Mouse (Mus musculus): ENCODE measurements at regions not wholly inside any gene's neighbourhood (a gene's known extent, or its start where the extent isn't known, plus 50 kb on each side); places are given as distances from the start of the nearest gene placed in this dataset.
A peak's percentile ranks its signal among the peaks of the same experiment; 100 is the strongest.
"Not testable (repeated sequence)": the region's sequence is repeated elsewhere in the genome, so short reads cannot be mapped to it uniquely, and the experiment has no call there.

- no peak for DNase-seq (ENCODE audit: low spot score in 2 of 2)
Observed at GRCm38 (mm10) chr17:16571403-16571802, 492.5 kb upstream of the Zfp960 start.

GRCm38 (mm10) chr17:16588791-16589190 is 475.1 kb upstream of the Zfp960 start:
- no peak for DNase-seq (ENCODE audit: low spot score in 2 of 2)

GRCm38 (mm10) chr17:16599671-16600070 is 464.2 kb upstream of the Zfp960 start:
- DNase-seq (ENCODE audit: low spot score in 2 of 2): no peak

GRCm38 (mm10) chr17:16612405-16612979 is 451.4 kb upstream of the Zfp960 start:
- no peak for DNase-seq (ENCODE audit: low spot score in 2 of 2)

GRCm38 (mm10) chr17:16621931-16622556 is 441.9 kb upstream of the Zfp960 start:
- no peak for DNase-seq (ENCODE audit: low spot score in 2 of 2)

- DNase-seq (ENCODE audit: low spot score in 2 of 2): no peak
Observed at GRCm38 (mm10) chr17:16629854-16630253, 434.1 kb upstream of the Zfp960 start.

GRCm38 (mm10) chr17:16633426-16633825 is 430.5 kb upstream of the Zfp960 start:
- DNase-seq (ENCODE audit: low spot score in 2 of 2): no peak

- DNase-seq (ENCODE audit: low spot score in 2 of 2): no peak
Observed at GRCm38 (mm10) chr17:16637463-16637862, 426.4 kb upstream of the Zfp960 start.

GRCm38 (mm10) chr17:16647942-16648341 is 416.0 kb upstream of the Zfp960 start:
- DNase-seq (ENCODE audit: low spot score in 2 of 2): no peak

- DNase-seq (ENCODE audit: low spot score in 2 of 2): no peak
Observed at GRCm38 (mm10) chr17:16665253-16665652, 398.7 kb upstream of the Zfp960 start.

- DNase-seq (ENCODE audit: low spot score in 2 of 2): no peak
Observed at GRCm38 (mm10) chr17:16667606-16668005, 396.3 kb upstream of the Zfp960 start.

- DNase-seq (ENCODE audit: low spot score in 2 of 2): no peak
Observed at GRCm38 (mm10) chr17:16704199-16704598, 359.7 kb upstream of the Zfp960 start.

GRCm38 (mm10) chr17:16705890-16706289 is 358.0 kb upstream of the Zfp960 start:
- no peak for DNase-seq (ENCODE audit: low spot score in 2 of 2)

GRCm38 (mm10) chr17:16726904-16727303 is 337.0 kb upstream of the Zfp960 start:
- no peak for DNase-seq (ENCODE audit: low spot score in 2 of 2)

GRCm38 (mm10) chr17:16753090-16753489 is 310.8 kb upstream of the Zfp960 start:
- DNase-seq (ENCODE audit: low spot score in 2 of 2): no peak

GRCm38 (mm10) chr17:16770587-16770986 is 293.3 kb upstream of the Zfp960 start:
- DNase-seq (ENCODE audit: low spot score in 2 of 2): not testable (repeated sequence)

- no peak for DNase-seq (ENCODE audit: low spot score in 2 of 2)
Observed at GRCm38 (mm10) chr17:16798316-16798715, 265.6 kb upstream of the Zfp960 start.

- DNase-seq (ENCODE audit: low spot score in 2 of 2): no peak
Observed at GRCm38 (mm10) chr17:16804986-16805385, 258.9 kb upstream of the Zfp960 start.

GRCm38 (mm10) chr17:16818421-16818820 is 245.5 kb upstream of the Zfp960 start:
- no peak for DNase-seq (ENCODE audit: low spot score in 2 of 2)

- DNase-seq (ENCODE audit: low spot score in 2 of 2): no peak
Observed at GRCm38 (mm10) chr17:16821716-16822115, 242.2 kb upstream of the Zfp960 start.

GRCm38 (mm10) chr17:16839152-16839551 is 224.8 kb upstream of the Zfp960 start:
- no peak for DNase-seq (ENCODE audit: low spot score in 2 of 2)

GRCm38 (mm10) chr17:16860771-16861170 is 203.1 kb upstream of the Zfp960 start:
- no peak for DNase-seq (ENCODE audit: low spot score in 2 of 2)

- DNase-seq (ENCODE audit: low spot score in 2 of 2): peak in 1 of 2 experiments; percentile 14
Observed at GRCm38 (mm10) chr17:16900791-16901190, 163.1 kb upstream of the Zfp960 start.

- DNase-seq (ENCODE audit: low spot score in 2 of 2): no peak
Observed at GRCm38 (mm10) chr17:16918191-16918590, 145.7 kb upstream of the Zfp960 start.
